Mouse (Mus musculus): ENCODE results near the gene Smco4.

Gene Smco4

GRCm38 (mm10) chr9:15506863-15507262 is 13.6 kb downstream of the Smco4 start:
- DNase-seq (ENCODE audit: low read depth, low spot score): no peak

- no peak for DNase-seq (ENCODE audit: low read depth, low spot score)
Measured at GRCm38 (mm10) chr9:15507431-15507875, 14.2 kb downstream of the Smco4 start.

- no peak for DNase-seq (ENCODE audit: low read depth, low spot score)
Measured at GRCm38 (mm10) chr9:15509363-15509762, 16.1 kb downstream of the Smco4 start.

- DNase-seq (ENCODE audit: low read depth, low spot score): no peak
Measured at GRCm38 (mm10) chr9:15510557-15511310, 17.5 kb downstream of the Smco4 start.

GRCm38 (mm10) chr9:15512918-15513317 is 19.7 kb downstream of the Smco4 start:
- DNase-seq (ENCODE audit: low read depth, low spot score): no peak

- DNase-seq (ENCODE audit: low read depth, low spot score): no peak
Measured at GRCm38 (mm10) chr9:15516007-15516406, 22.8 kb downstream of the Smco4 start.

- DNase-seq (ENCODE audit: low read depth, low spot score): no peak
Measured at GRCm38 (mm10) chr9:15517979-15518378, 24.7 kb downstream of the Smco4 start.

GRCm38 (mm10) chr9:15522348-15522747 is 29.1 kb downstream of the Smco4 start:
- no peak for DNase-seq (ENCODE audit: low read depth, low spot score)

- no peak for DNase-seq (ENCODE audit: low read depth, low spot score)
Measured at GRCm38 (mm10) chr9:15522887-15523286, 29.7 kb downstream of the Smco4 start.

- DNase-seq (ENCODE audit: low read depth, low spot score): no peak
Measured at GRCm38 (mm10) chr9:15523646-15524045, 30.4 kb downstream of the Smco4 start.

GRCm38 (mm10) chr9:15525246-15525645 is 32.0 kb downstream of the Smco4 start:
- DNase-seq (ENCODE audit: low read depth, low spot score): no peak

GRCm38 (mm10) chr9:15526539-15526938 is 33.3 kb downstream of the Smco4 start:
- DNase-seq (ENCODE audit: low read depth, low spot score): no peak

- DNase-seq (ENCODE audit: low read depth, low spot score): no peak
Measured at GRCm38 (mm10) chr9:15527846-15528245, 34.6 kb downstream of the Smco4 start.

GRCm38 (mm10) chr9:15528368-15528767 is 35.1 kb downstream of the Smco4 start:
- DNase-seq (ENCODE audit: low read depth, low spot score): no peak

GRCm38 (mm10) chr9:15529275-15529964 is 36.2 kb downstream of the Smco4 start:
- no peak for DNase-seq (ENCODE audit: low read depth, low spot score)

GRCm38 (mm10) chr9:15529965-15530320 is 36.7 kb downstream of the Smco4 start:
- no peak for DNase-seq (ENCODE audit: low read depth, low spot score)

- DNase-seq (ENCODE audit: low read depth, low spot score): no peak
Measured at GRCm38 (mm10) chr9:15531204-15531603, 38.0 kb downstream of the Smco4 start.

- DNase-seq (ENCODE audit: low read depth, low spot score): no peak
Measured at GRCm38 (mm10) chr9:15533336-15534070, 40.3 kb downstream of the Smco4 start.

- DNase-seq (ENCODE audit: low read depth, low spot score): no peak
Measured at GRCm38 (mm10) chr9:15534110-15534509, 40.9 kb downstream of the Smco4 start.

GRCm38 (mm10) chr9:15535418-15535817 is 42.2 kb downstream of the Smco4 start:
- no peak for DNase-seq (ENCODE audit: low read depth, low spot score)

GRCm38 (mm10) chr9:15536861-15537426 is 43.7 kb downstream of the Smco4 start:
- no peak for DNase-seq (ENCODE audit: low read depth, low spot score)

GRCm38 (mm10) chr9:15537455-15538048 is 44.3 kb downstream of the Smco4 start:
- DNase-seq (ENCODE audit: low read depth, low spot score): no peak
